Mouse (Mus musculus) lung, embryonic 14.5 days (tissue): Measurements from ENCODE around the gene Cdkn2aip. TPM values are rescaled to one million over a fixed set of nuclear protein-coding genes. Genes with fewer than 3 reads are reported as not detected.

Experiments used
- ATAC-seq: fragments of 200-750 bp; cut with Nextera tagmentation; 2 replicates; pipeline ENCODE4 v1.8.0; 2017; ENCODE audit warnings: mild to moderate bottlenecking, moderate TSS enrichment, moderate library complexity; ENCODE audit not compliant: insufficient read depth
- DNase-seq: peaks from one replicate; pipeline ENCODE4 v3.0.0-alpha.2; 2015
- H3K27ac ChIP-seq: fragments of 300-500 bp; sonication (generic); 2 replicates; pipeline ENCODE4 v1.5.1; 2014; ENCODE audit warnings: low read depth, mild to moderate bottlenecking, moderate library complexity
- H3K27me3 ChIP-seq: fragments of 300-500 bp; sonication (generic); 2 replicates; pipeline ENCODE4 v1.6.1; 2014; ENCODE audit warnings: low read length, control low read depth; ENCODE audit not compliant: insufficient read depth
- H3K36me3 ChIP-seq: fragments of 300-500 bp; sonication (generic); 2 replicates; pipeline ENCODE4 v1.6.1; 2014; ENCODE audit warnings: control low read depth; ENCODE audit not compliant: insufficient read depth
- H3K4me1 ChIP-seq: fragments of 300-500 bp; sonication (generic); 2 replicates; pipeline ENCODE4 v1.6.1; 2014; ENCODE audit warnings: antibody characterized with exemption, control low read depth; ENCODE audit not compliant: insufficient read depth
- H3K4me2 ChIP-seq: fragments of 300-500 bp; sonication (generic); 2 replicates; pipeline ENCODE4 v1.6.1; 2014; ENCODE audit warnings: mild to moderate bottlenecking
- H3K4me3 ChIP-seq: fragments of 300-500 bp; sonication (generic); 2 replicates; pipeline ENCODE4 v1.5.1; 2014; ENCODE audit warnings: low read depth, low read length
- H3K9ac ChIP-seq: fragments of 300-500 bp; sonication (generic); 2 replicates; pipeline ENCODE4 v1.6.1; 2014
- H3K9me3 ChIP-seq: fragments of 300-500 bp; sonication (generic); 2 replicates; pipeline ENCODE4 v1.6.1; 2016; ENCODE audit warnings: low read depth, low read length, control low read depth
- CTCF ChIP-seq: IDR thresholded peaks from 2 replicates; pipeline ENCODE4 v1.5.1; 2016; ENCODE audit warnings: antibody characterized with exemption, low read depth
- WGBS: fragments of 180-500 bp; shearing (Covaris S2); extraction: QIAGEN DNeasy Blood & Tissue Kit; methylation state at CpG from one replicate; pipeline ENCODE4 v1.1.7; 2014; 5-methylcytosine and 5-hydroxymethylcytosine counted together
- polyA plus RNA-seq: library from polyadenylated mRNA; unstranded; fragments of >200 nt; fragmentation: Nextera tagmentation; extraction: Ambion mirVana; gene quantifications from 2 replicates; pipeline ENCODE4 v1.2.1, GENCODE M21; 2014

Cdkn2aip gene
- 24.3 and 25.2 TPM in 2 replicates for polyA plus RNA-seq

DNA sequence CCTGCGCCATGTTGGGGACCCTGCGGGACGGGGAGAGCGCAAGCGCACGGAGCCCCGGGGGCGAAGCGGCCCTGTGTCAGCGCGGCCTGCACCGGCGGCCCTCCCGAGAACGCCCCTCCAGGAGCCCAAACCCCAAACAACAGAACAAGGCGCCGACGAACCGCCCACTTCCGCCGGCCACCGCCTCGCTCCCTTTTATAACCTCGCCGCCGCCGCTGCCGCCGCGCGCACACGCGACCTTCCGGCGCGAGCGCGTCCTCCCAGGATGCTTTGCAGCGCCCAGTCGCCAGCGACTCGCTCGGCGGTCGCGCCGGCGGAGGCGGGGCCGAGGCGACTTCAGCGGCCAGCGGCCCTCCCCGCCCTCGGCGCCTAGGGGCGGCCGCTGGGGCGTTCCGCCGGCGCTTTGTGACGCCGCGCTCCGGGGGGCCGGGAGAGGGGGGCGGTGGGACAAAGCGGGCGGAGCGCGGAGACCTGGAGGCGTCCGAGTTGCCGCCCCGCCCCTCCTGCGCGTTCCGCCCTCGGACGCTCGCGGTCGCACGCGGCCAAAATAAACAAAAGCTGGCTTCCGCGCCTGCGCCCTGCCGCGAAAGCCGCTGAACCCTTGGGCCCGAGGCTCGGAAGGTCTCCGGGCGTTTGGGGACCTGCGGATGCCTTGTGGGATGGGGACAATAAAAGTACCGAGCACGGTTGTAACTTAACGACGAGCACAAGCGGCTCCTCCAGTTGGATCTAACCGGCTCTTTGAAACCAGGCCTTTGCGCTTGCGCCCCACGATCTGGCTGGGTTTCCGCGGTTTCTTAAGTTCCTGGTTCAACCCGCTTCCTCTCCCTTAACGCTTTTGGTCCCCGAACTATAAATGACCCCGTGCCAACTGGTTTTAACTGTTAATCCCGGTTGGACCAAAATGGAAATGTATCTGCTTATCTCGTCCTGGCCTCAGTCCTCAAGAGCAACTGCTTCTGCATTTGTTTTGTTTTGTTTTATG, at the start of gene Cdkn2aip:
Cdkn2aip (minus strand) TSS at position 172 of the 985 bp plus-strand sequence.
- ATAC-seq (peak; percentile 92), DNase-seq (peak; percentile 98)
- under 1% methylated on average over 81 of the region's 114 CpGs for WGBS
- Histone ChIP-seq H3K4me2 (peak within 1 kb of the TSS; percentile 82), H3K27me3 (no peaks in the 10 kb centered on the region), H3K36me3 (peaks cover 17% of the 10 kb centered on the region), H3K4me3 (peak within 1 kb of the TSS; percentile 94), H3K9me3 (no peaks in the 10 kb centered on the region), H3K4me1 (0 out of 2 replicates have a peak, but pooled peaks cover 2% of the 10 kb centered on the region), H3K9ac (peak within 1 kb of the TSS; percentile 80), H3K27ac (peak within 1 kb of the TSS; percentile 95)
- no peak for TF ChIP-seq CTCF

DNA sequence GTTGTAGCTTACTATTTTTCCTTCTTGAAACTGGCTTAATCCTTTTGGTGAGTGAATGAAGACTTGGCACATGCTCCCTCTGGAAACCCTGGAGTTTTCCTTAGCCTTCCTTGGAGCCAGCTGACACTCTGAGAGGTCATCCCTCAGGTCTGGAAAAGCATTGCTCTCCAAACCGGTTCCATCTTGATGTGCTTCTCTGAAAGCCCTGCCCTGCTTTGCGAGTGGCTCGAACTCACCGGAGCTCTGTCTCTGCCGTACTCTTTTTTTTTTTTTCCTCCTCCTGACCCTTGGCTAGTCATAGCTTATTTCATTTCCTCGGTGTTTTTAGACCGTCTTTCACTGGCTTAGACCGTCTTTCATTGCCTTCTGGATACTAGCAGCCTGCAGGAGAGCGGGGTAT, 49.5 kb upstream of the Cdkn2aip start:
- ATAC-seq (no peak), DNase-seq (no peak)
- no peaks in the 10 kb centered on the region for H3K36me3 ChIP-seq
- no peak overlapping the region for H3K4me3 ChIP-seq
- H3K4me2 ChIP-seq = no peak overlapping the region
- 38% methylated on average over 9 of the region's 9 CpGs for WGBS
- TF ChIP-seq CTCF = no peak
- no peak overlapping the region for H3K9ac ChIP-seq
- no peak overlapping the region for H3K27ac ChIP-seq
- H3K9me3 ChIP-seq = no peaks in the 10 kb centered on the region
- H3K4me1 ChIP-seq = peaks cover 5% of the 10 kb centered on the region; the same call in 1 of the 2 replicates
- H3K27me3 ChIP-seq = no peaks in the 10 kb centered on the region

DNA sequence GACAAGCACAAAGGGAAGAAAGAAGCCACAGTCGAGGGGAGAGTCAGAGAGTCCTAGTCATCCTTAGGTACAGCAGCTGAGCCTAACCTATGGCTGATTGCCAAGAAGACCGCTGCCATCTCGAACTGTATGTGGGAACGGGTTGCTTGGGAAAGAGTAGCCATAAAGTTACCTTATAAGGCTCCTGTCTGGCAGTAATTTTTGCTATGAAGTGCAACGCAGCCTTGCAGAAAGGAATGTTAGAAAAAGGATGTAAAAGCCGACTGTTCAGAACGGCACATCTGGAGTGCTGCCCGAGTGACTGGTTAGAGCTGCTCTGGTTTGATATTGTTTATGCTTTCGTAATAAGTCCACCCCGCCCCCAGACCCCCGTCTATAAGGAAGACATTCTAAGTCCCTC, 47.0 kb upstream of the Cdkn2aip start:
- WGBS = 33% methylated on average over 11 of the region's 11 CpGs
- H3K9me3 ChIP-seq = no peaks in the 10 kb centered on the region
- H3K36me3 ChIP-seq = no peaks in the 10 kb centered on the region
- DNase-seq (peak; percentile 48), ATAC-seq (0 out of 2 replicates have a peak, but pooled peaks have one; percentile 35)
- no peaks in the 10 kb centered on the region for H3K27me3 ChIP-seq
- no peak overlapping the region for H3K4me2 ChIP-seq
- no peak overlapping the region for H3K9ac ChIP-seq
- H3K27ac ChIP-seq = no peak overlapping the region
- H3K4me1 ChIP-seq = peaks cover 5% of the 10 kb centered on the region; the same call in 1 of the 2 replicates
- H3K4me3 ChIP-seq = no peak overlapping the region
- no peak for TF ChIP-seq CTCF

DNA sequence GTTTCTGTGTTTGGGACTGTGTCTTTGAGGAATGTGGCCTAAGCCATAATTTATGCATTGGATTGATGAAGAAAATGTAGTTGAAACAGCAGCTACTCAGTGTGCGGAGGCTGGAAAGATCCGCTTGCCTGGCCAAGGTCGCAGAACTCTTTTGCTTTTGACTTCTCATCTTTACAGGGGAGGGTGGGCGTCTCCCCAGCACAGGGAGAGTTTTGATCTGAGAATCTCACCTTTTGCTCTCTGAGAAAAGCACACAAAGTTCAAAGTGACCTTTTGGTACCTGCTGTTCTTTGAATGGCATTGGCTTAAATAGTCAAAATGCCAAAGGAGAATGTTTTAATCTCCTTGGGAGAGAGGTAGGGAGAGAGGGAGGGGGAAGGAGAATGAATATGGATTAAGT, 46.5 kb upstream of the Cdkn2aip start:
- 62% methylated on average over 4 of the region's 4 CpGs for WGBS
- ATAC-seq = no peak
- no peak overlapping the region for H3K4me3 ChIP-seq
- TF ChIP-seq CTCF = no peak
- H3K9ac ChIP-seq = no peak overlapping the region
- H3K4me2 ChIP-seq = no peak overlapping the region
- H3K27me3 ChIP-seq = no peaks in the 10 kb centered on the region
- peaks cover 5% of the 10 kb centered on the region; the same call in 1 of the 2 replicates for H3K4me1 ChIP-seq
- DNase-seq = no peak
- no peaks in the 10 kb centered on the region for H3K36me3 ChIP-seq
- no peaks in the 10 kb centered on the region for H3K9me3 ChIP-seq
- H3K27ac ChIP-seq = no peak overlapping the region

DNA sequence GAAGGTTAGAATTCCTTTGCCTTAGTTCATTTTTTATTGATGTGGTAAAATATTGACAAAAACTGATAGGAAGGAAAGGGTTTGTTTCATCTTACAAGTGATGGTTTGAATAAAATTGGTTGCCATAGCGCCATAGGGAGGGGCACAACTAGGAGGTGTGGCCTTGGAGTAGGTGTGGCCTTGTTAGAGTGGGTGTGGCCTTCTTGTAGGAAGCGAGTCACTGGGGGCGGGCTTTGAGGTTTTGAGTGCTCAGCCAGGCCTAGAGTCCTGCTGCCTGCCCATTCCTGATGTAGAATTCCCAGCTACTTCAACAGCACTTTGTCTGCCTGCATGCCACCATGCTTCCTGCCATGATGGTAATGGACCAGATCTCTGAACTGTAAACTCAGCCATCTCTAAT, 39.4 kb upstream of the Cdkn2aip start:
- Histone ChIP-seq H3K27ac (no peak overlapping the region), H3K9me3 (no peaks in the 10 kb centered on the region), H3K4me1 (no peaks in the 10 kb centered on the region), H3K27me3 (no peaks in the 10 kb centered on the region), H3K9ac (no peak overlapping the region), H3K36me3 (no peaks in the 10 kb centered on the region), H3K4me3 (no peak overlapping the region), H3K4me2 (no peak overlapping the region)
- no peak for DNase-seq
- TF ChIP-seq CTCF = no peak
- ATAC-seq = no peak
- 87% methylated on average over 3 of the region's 3 CpGs for WGBS

DNA sequence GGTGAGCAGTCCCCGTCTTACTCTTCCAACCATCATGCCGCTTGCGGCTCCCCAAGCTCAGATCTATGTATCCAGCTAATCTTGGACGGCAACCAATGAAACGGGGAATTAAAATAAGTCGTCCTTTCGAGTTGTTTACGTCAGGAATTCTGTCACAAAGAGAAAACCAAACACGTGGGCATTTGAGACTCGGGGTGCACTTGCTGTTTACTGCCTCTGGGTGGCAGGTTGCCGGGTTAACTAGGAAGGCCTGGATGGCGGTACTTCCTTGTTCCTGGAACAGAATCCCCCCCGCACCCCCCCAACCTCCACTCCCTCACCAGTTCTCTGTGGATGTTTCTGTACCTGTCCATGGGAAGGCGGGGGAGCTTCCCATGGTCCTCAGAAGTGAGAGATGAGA, 36.4 kb upstream of the Cdkn2aip start:
- DNase-seq (peak; percentile 50), ATAC-seq (no peak)
- TF ChIP-seq CTCF = peak; percentile 42
- Histone ChIP-seq H3K4me3 (no peak overlapping the region), H3K27me3 (no peaks in the 10 kb centered on the region), H3K9ac (no peak overlapping the region), H3K4me1 (no peaks in the 10 kb centered on the region), H3K4me2 (0 out of 2 replicates have a peak overlapping the region, but pooled peaks have one; percentile 29), H3K27ac (no peak overlapping the region), H3K9me3 (no peaks in the 10 kb centered on the region), H3K36me3 (no peaks in the 10 kb centered on the region)
- WGBS = 38% methylated on average over 14 of the region's 14 CpGs

DNA sequence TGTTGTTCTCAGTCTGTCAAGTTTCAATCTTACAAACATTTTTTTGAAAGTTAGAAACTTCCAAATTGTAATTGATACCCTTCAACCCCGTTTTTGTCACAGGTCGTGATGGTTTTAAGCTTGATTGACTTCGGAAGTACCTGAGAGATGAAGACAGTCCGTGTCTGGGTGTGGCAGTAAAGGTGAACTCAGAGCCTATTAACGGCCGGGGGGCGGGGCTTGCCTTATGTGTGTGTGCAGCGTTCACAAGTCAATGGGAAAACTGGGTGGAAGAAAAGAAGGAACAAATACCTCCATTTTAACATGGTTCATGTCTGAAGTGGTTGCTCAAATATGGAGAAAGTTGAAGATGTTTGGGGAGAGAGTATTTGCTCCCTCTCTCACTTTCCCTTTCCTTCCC, 35.8 kb upstream of the Cdkn2aip start:
- H3K9ac ChIP-seq = no peak overlapping the region
- H3K9me3 ChIP-seq = no peaks in the 10 kb centered on the region
- H3K36me3 ChIP-seq = no peaks in the 10 kb centered on the region
- TF ChIP-seq CTCF = no peak
- no peaks in the 10 kb centered on the region for H3K4me1 ChIP-seq
- WGBS = 66% methylated on average over 8 of the region's 8 CpGs
- DNase-seq (no peak), ATAC-seq (no peak)
- H3K4me3 ChIP-seq = no peak overlapping the region
- no peaks in the 10 kb centered on the region for H3K27me3 ChIP-seq
- H3K4me2 ChIP-seq = no peak overlapping the region
- no peak overlapping the region for H3K27ac ChIP-seq
